Mouse (Mus musculus): ENCODE measurements around the gene AL607142.1. TPM values are rescaled to one million over a fixed set of nuclear protein-coding genes. Genes with fewer than 3 reads are reported as not detected.

The AL607142.1 gene
- polyA plus RNA-seq, 1 experiment: not detected

GRCm38 (mm10) chr4:120032320-120032983 is 32.3 kb upstream of the AL607142.1 start:
- H3K27ac ChIP-seq (ENCODE audit: insufficient read depth, low read depth, low read length): no peak overlapping the region

GRCm38 (mm10) chr4:120032984-120033355 is 31.8 kb upstream of the AL607142.1 start:
- Histone ChIP-seq H3K27ac (ENCODE audit: insufficient read depth, low read depth, low read length) (no peak overlapping the region), H3K4me1 (ENCODE audit: control insufficient read depth, insufficient read depth, insufficient read length, low read length) (peaks cover 6% of the 10 kb centered on the region), H3K36me3 (ENCODE audit: control insufficient read depth, insufficient read depth, low read length) (no peaks in the 10 kb centered on the region), H3K27me3 (ENCODE audit: control insufficient read depth, insufficient read depth, low read length) (0 out of 2 replicates have a peak, but pooled peaks cover 7% of the 10 kb centered on the region), H3K4me3 (ENCODE audit: low read depth, low read length) (peak overlapping the region; percentile 77)
- WGBS: under 1% methylated on average over 38 of the region's 38 CpGs
- TF ChIP-seq CTCF (IDR thresholded peaks at IDR 0.05; ENCODE audit: extremely low read depth, insufficient read length, insufficient replicate concordance, low read depth, low read length) (no peak), POLR2A (IDR thresholded peaks at IDR 0.05; ENCODE audit: low read depth, low read length) (no peak)

More at GRCm38 (mm10) chr4:120032320-120032983, 32.3 kb upstream of the AL607142.1 start:
- H3K36me3 ChIP-seq (ENCODE audit: control insufficient read depth, insufficient read depth, low read length): no peaks in the 10 kb centered on the region
- 0 out of 2 replicates have a peak, but pooled peaks cover 7% of the 10 kb centered on the region for H3K27me3 ChIP-seq (ENCODE audit: control insufficient read depth, insufficient read depth, low read length)
- TF ChIP-seq POLR2A (IDR thresholded peaks at IDR 0.05; ENCODE audit: low read depth, low read length) (no peak), CTCF (IDR thresholded peaks at IDR 0.05; ENCODE audit: extremely low read depth, insufficient read length, insufficient replicate concordance, low read depth, low read length) (no peak)
- H3K4me3 ChIP-seq (ENCODE audit: low read depth, low read length): peak overlapping the region; percentile 77
- WGBS: 10% methylated on average over 70 of the region's 70 CpGs
- peaks cover 6% of the 10 kb centered on the region for H3K4me1 ChIP-seq (ENCODE audit: control insufficient read depth, insufficient read depth, insufficient read length, low read length)

- WGBS: 80% methylated on average over 4 of the region's 4 CpGs
- no peak for TF ChIP-seq CTCF (IDR thresholded peaks at IDR 0.05; ENCODE audit: extremely low read depth, insufficient read length, insufficient replicate concordance, low read depth, low read length)
- no peak for TF ChIP-seq POLR2A (IDR thresholded peaks at IDR 0.05; ENCODE audit: low read depth, low read length)
- H3K4me1 ChIP-seq (ENCODE audit: control insufficient read depth, insufficient read depth, insufficient read length, low read length): peaks cover 6% of the 10 kb centered on the region
- 0 out of 2 replicates have a peak, but pooled peaks cover 7% of the 10 kb centered on the region for H3K27me3 ChIP-seq (ENCODE audit: control insufficient read depth, insufficient read depth, low read length)
- no peaks in the 10 kb centered on the region for H3K36me3 ChIP-seq (ENCODE audit: control insufficient read depth, insufficient read depth, low read length)
- H3K4me3 ChIP-seq (ENCODE audit: low read depth, low read length): no peak overlapping the region
- no peak overlapping the region for H3K27ac ChIP-seq (ENCODE audit: insufficient read depth, low read depth, low read length)
Observed at GRCm38 (mm10) chr4:120036294-120036693, 28.5 kb upstream of the AL607142.1 start.

GRCm38 (mm10) chr4:120037007-120037406 is 27.8 kb upstream of the AL607142.1 start:
- H3K36me3 ChIP-seq (ENCODE audit: control insufficient read depth, insufficient read depth, low read length): no peaks in the 10 kb centered on the region
- 32% methylated on average over 7 of the region's 7 CpGs for WGBS
- H3K27ac ChIP-seq (ENCODE audit: insufficient read depth, low read depth, low read length): no peak overlapping the region
- no peak overlapping the region for H3K4me3 ChIP-seq (ENCODE audit: low read depth, low read length)
- H3K27me3 ChIP-seq (ENCODE audit: control insufficient read depth, insufficient read depth, low read length): 0 out of 2 replicates have a peak, but pooled peaks cover 6% of the 10 kb centered on the region
- no peak for TF ChIP-seq POLR2A (IDR thresholded peaks at IDR 0.05; ENCODE audit: low read depth, low read length)
- no peak for TF ChIP-seq CTCF (IDR thresholded peaks at IDR 0.05; ENCODE audit: extremely low read depth, insufficient read length, insufficient replicate concordance, low read depth, low read length)
- H3K4me1 ChIP-seq (ENCODE audit: control insufficient read depth, insufficient read depth, insufficient read length, low read length): peaks cover 6% of the 10 kb centered on the region

GRCm38 (mm10) chr4:120041520-120041919 is 23.3 kb upstream of the AL607142.1 start:
- Histone ChIP-seq H3K36me3 (ENCODE audit: control insufficient read depth, insufficient read depth, low read length) (no peaks in the 10 kb centered on the region), H3K4me1 (ENCODE audit: control insufficient read depth, insufficient read depth, insufficient read length, low read length) (peaks cover 3% of the 10 kb centered on the region), H3K27me3 (ENCODE audit: control insufficient read depth, insufficient read depth, low read length) (no peaks in the 10 kb centered on the region), H3K27ac (ENCODE audit: insufficient read depth, low read depth, low read length) (no peak overlapping the region), H3K4me3 (ENCODE audit: low read depth, low read length) (no peak overlapping the region)
- TF ChIP-seq POLR2A (IDR thresholded peaks at IDR 0.05; ENCODE audit: low read depth, low read length): no peak
- no peak for TF ChIP-seq CTCF (IDR thresholded peaks at IDR 0.05; ENCODE audit: extremely low read depth, insufficient read length, insufficient replicate concordance, low read depth, low read length)
- 76% methylated on average over 2 of the region's 2 CpGs for WGBS

GRCm38 (mm10) chr4:120042480-120042879 is 22.3 kb upstream of the AL607142.1 start:
- H3K27ac ChIP-seq (ENCODE audit: insufficient read depth, low read depth, low read length): no peak overlapping the region
- 88% methylated on average over 7 of the region's 7 CpGs for WGBS
- H3K4me3 ChIP-seq (ENCODE audit: low read depth, low read length): no peak overlapping the region
- H3K4me1 ChIP-seq (ENCODE audit: control insufficient read depth, insufficient read depth, insufficient read length, low read length): no peaks in the 10 kb centered on the region; the same call in 1 of the 2 replicates
- H3K36me3 ChIP-seq (ENCODE audit: control insufficient read depth, insufficient read depth, low read length): no peaks in the 10 kb centered on the region
- no peaks in the 10 kb centered on the region for H3K27me3 ChIP-seq (ENCODE audit: control insufficient read depth, insufficient read depth, low read length)
- TF ChIP-seq CTCF (IDR thresholded peaks at IDR 0.05; ENCODE audit: extremely low read depth, insufficient read length, insufficient replicate concordance, low read depth, low read length) (no peak), POLR2A (IDR thresholded peaks at IDR 0.05; ENCODE audit: low read depth, low read length) (no peak)

- Histone ChIP-seq H3K27ac (ENCODE audit: insufficient read depth, low read depth, low read length) (no peak overlapping the region), H3K4me1 (ENCODE audit: control insufficient read depth, insufficient read depth, insufficient read length, low read length) (no peaks in the 10 kb centered on the region), H3K27me3 (ENCODE audit: control insufficient read depth, insufficient read depth, low read length) (no peaks in the 10 kb centered on the region), H3K36me3 (ENCODE audit: control insufficient read depth, insufficient read depth, low read length) (no peaks in the 10 kb centered on the region), H3K4me3 (ENCODE audit: low read depth, low read length) (no peak overlapping the region)
- TF ChIP-seq POLR2A (IDR thresholded peaks at IDR 0.05; ENCODE audit: low read depth, low read length): no peak
- no peak for TF ChIP-seq CTCF (IDR thresholded peaks at IDR 0.05; ENCODE audit: extremely low read depth, insufficient read length, insufficient replicate concordance, low read depth, low read length)
- 82% methylated on average over 5 of the region's 5 CpGs for WGBS
Observed at GRCm38 (mm10) chr4:120044612-120045011, 20.2 kb upstream of the AL607142.1 start.
